Mouse (Mus musculus): Measurements from ENCODE around the gene Hoxa10.

GRCm38 (mm10) chr6:52267221-52267620 is 26.6 kb upstream of the Hoxa10 start:
- TF ChIP-seq CTCF (IDR thresholded peaks at IDR 0.05; ENCODE audit: low read depth) (no peak), EP300 (IDR thresholded peaks at IDR 0.05; ENCODE audit: low read depth) (no peak)

Measured in heart, postnatal 0 days (tissue).